Mouse (Mus musculus): ENCODE measurements at regions not wholly inside any gene's neighbourhood (a gene's known extent, or its start where the extent isn't known, plus 50 kb on each side); places are given as distances from the start of the nearest gene placed in this dataset.

GRCm38 (mm10) chr1:166735545-166735944 lies 53.9 kb upstream of the Fmo9 start:
- DNase-seq, result no peak
- intact Hi-C loops (cut with DNase I), result loop anchor here (5.0 kb wide), 1 partner anchor 308 kb away; no protein-coding TSS in a partner anchor

- intact Hi-C loops (cut with DNase I), result loop anchor here (1.0 to 5.0 kb wide), 3 partner anchors 297 to 474 kb away; no protein-coding TSS in a partner anchor
- peak; percentile 3 to 8 for DNase-seq
These were observed 56.4 kb upstream of the Fmo9 start for GRCm38 (mm10) chr1:166738029-166738428.

DNA sequence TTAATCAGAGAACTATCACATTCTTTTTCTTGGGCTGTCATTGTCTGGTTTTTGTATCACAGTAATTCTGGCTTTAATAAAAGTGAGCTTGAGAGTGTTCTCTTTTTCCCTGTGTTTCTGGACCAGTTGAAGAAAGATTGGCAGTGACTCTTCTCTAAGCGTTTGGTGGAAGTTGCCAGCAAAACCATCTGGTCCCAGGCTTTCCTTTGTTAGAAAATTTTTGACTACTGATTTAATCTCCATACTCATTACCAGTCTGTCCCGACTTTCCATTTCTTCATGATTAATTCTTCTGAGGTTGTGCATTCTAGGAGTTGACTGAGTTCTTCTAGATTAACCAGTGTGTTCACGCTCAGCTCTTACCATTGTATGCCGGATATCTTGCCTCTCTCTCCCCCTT lies 68.6 kb upstream of the Fmo9 start:
- intact Hi-C loops (cut with DNase I), result no loop called here
- DNase-seq, result no peak

DNA sequence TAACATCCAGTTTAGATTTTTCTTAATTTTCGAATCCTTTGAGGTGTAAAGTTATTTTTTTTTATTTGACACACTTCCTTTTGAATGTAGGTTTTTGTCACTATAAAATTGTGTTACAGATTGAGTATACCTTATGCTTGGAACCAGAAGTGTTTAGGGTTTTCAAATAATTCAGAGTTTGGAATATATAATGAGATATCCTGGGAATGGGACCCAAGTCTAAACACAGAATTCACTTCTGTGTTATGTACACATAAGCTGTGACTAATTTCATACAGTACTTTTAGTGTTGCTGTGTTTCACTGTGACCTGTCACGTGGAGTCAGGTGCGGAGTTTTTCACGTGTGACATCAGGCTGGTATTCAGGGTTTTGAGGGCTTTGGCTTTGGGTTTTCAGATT lies 69.1 kb upstream of the Fmo9 start:
- intact Hi-C loops (cut with DNase I), result no loop called here
- DNase-seq, result no peak

GRCm38 (mm10) chr1:166751436-166751835 lies 69.8 kb upstream of the Fmo9 start:
- intact Hi-C loops (cut with DNase I), result no loop called here
- DNase-seq, result no peak

DNA sequence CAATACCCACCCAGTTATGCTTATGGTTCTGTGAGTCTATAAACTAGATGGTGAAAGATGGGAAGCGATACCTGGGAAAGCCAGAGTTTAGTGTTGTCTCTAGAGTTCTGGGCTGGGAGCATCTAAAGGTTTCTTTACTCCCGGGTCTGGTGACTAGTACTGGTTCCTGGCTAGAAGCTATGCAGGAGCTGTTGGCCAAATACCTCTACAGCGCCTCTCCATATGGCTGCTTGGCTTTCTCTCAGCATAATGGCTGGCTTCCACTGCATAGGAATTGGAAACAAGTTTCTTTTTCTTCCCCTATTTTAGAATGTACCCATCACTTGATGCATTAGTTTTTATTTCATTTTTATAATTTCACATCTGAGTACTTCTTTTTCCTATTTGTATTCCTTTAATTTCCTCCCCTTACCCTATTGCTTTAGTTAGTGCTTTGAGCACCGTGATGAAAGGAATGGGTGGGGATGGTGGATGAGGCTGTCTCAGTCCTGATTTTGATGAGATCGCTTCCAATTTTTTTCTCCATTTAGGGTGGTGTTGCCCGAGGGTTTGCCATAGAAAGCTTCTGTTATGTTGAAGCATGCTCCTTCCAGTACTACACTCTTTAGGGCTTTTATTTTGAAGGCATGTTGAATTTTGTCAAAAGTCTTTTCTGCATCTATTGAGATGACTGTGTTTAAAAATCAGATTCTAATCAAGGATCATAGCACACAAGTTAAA lies 71.5 kb upstream of the Fmo9 start:
- intact Hi-C loops (cut with DNase I), result no loop called here
- no peak for DNase-seq

DNA sequence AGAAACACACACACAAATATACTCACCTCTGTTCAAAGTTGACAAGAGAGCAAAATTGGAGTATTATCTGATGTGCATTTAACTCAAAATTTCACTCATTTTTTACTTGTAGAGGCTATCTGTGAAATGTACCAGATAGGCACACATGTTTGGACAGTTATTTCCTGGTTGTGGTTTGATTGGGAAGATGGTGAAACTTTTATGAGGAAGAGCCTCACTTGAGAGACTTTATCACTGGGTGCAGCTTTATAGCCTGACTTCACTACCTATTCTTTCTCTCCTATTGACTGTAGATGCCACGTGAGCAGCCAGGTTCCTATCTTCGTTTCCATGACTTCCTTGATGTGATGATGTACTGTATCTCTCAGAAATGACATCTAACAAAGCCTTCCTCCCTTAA lies 77.3 kb upstream of the Fmo9 start:
- DNase-seq, result no peak
- intact Hi-C loops (cut with DNase I), result no loop called here

GRCm38 (mm10) chr1:166773114-166773513 lies 91.5 kb upstream of the Fmo9 start:
- intact Hi-C loops (cut with DNase I), result no loop called here
- no peak for DNase-seq

DNA sequence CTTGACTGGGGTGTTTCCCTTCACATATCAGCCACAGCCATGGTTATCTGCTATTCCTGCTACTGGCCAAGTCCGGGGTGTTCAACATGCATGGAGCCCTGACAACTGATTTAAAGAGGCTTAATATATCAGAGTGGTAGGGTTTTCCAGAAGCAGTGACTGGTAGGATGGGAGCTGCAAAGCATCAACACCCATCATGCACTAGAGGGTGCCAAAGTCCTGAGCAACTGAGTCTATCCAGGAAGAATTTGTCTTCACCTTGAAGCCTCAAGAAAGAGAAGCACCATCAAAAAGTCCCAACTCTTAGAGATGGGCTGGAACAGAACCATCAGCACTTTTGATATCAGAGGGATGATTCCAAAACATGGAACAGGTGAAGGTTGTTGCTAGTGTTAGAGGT lies 100.5 kb upstream of the Fmo9 start:
- DNase-seq, result peak; percentile 31 to 34
- intact Hi-C loops (cut with DNase I), result loop anchor here (1.0 to 5.0 kb wide), 4 partner anchors 100 to 430 kb away; partner anchors contain the start of gene Fam78b

DNA sequence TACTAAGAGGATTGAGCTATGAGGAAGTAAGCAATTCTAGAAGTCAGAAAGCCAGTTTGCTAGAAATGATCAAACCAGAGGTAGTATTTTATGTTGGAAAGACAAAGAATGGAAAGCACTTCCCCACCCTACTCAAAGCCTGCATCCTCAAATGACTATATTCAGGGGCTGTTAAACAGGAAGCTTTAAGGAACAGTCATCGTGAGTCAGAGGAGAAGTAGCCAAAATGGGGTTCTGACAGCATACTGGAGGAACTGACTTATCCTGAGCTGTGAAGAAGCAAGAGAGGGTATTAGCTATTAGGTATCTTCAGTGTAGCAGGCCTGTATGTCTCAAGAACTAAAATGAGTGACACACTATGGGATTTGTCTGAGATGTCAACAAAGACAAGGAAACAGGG lies 106.3 kb upstream of the Fmo9 start:
- intact Hi-C loops (cut with DNase I), result no loop called here
- no peak for DNase-seq

DNA sequence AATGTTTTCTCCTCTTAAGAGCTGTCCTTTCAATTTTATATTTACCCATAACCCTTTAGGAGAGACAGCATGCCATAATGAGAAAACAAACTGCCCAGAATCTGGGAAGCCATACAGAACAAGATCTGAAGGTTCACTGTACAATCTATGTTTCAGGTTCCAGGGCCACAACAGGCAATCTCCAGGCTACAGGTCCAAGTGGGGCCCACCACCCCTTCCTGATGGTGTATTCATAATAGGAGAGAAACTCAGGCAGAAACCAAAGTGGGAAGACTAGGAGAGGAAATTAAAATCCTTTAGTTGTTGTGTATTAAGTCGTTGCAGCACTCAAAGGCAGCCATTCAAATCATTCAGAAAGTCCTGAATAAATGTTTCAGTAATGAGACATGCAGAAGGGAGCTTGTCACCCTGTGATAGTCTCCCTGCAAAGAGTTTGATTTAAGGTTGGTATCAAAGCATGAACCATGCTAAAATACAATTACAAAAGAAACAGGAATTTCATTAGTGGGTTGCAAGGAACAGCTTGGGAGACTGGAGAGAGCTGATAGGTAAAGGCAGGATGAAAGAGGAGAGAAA lies 107.3 kb upstream of the Fmo9 start:
- intact Hi-C loops (cut with DNase I), result no loop called here
- DNase-seq, result no peak

DNA sequence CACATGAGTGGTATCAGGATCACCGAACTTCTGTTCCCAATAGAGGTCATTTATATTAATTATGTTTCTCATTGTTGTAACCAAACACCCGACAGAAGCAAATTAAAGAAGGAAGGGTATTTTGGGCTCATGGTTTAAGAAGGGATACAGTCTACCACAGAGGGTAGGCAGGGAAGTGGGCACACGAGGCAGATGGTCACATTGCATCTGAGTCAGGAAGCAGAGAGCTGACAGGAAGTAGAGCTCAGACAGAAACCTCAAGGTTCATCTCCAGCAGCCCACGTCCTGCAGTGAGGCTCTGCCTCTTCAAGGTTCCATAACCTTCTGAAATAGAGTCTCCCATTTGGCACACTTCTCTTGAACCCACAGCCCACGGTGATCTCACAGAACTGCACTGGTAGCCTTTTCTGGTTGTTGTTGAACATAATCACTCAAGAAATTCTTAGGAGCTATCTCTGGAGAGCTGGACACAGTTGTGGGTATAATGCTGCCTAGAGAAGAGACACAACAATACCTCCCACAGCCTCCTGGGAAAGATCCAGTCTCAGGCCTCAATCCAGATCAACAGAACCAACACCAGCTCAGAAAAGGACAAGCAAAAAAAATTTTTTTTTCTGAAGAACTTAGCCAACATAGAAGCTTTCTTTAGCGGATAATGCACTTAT lies 111.5 kb upstream of the Fmo9 start:
- intact Hi-C loops (cut with DNase I), result loop anchor here (5.0 to 10.0 kb wide), 2 partner anchors 34 to 542 kb away; no protein-coding TSS in a partner anchor
- no peak for DNase-seq

- intact Hi-C loops (cut with DNase I), result loop anchor here (5.0 to 10.0 kb wide), 2 partner anchors 34 to 541 kb away; no protein-coding TSS in a partner anchor
- no peak for DNase-seq
These were observed 112.1 kb upstream of the Fmo9 start for GRCm38 (mm10) chr1:166793717-166794081.

DNA sequence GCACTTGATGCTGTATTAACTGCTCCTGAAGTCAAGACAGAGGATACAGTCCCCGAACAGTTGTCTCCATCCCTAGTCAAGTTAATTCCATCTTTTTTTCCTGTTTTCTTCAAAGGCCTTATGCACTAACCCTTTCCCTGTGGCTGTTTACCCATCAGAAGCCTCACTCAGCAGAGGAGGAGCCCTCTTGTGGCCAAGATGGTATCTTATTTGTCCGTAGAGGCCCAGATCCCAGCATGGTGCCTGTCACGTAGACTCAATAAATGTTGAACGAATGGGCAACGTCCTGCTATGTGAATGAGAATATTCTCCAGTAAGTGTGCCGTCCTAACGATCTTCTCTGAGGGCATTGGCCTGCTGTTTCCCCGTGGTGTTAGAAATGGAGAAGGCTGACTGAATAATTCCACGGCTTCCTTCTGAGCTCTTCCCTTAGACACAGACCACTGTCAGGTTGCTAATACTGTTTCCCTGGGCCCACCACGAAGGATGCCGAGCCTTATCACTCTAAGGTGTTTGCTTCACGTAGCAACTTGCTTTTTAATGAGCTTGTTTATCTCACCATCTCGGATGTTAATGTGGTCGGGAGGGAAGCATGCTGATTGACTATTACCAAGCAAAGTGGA lies 113.1 kb upstream of the Fmo9 start:
- DNase-seq, result no peak
- intact Hi-C loops (cut with DNase I), result loop anchor here (5.0 to 10.0 kb wide), 2 partner anchors 33 to 540 kb away; no protein-coding TSS in a partner anchor

DNA sequence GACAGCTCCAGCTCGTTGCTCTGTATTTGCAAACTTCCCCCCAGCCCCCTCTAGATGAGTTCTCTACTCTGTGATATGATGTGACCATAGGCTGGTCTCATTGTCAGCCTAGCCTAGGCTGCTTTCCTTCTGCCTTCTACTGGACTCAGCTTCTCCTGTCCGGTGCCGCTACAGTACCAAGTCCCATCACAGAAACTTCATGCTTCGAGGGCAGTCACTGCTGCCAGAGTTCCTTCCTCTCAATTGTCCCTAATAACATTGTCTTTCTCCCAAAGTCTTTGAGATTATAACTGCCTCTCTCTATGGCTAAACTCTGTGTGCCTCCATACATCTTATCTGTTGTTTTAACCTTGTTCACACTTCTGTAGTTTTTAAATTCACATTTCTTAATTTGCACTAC lies 114.0 kb upstream of the Fmo9 start:
- DNase-seq, result no peak
- intact Hi-C loops (cut with DNase I), result loop anchor here (10.0 kb wide), 1 partner anchor 539 kb away; no protein-coding TSS in a partner anchor

- intact Hi-C loops (cut with DNase I), result loop anchor here (10.0 kb wide), 1 partner anchor 538 kb away; no protein-coding TSS in a partner anchor
- DNase-seq, result no peak
These were observed 114.8 kb upstream of the Fmo9 start for GRCm38 (mm10) chr1:166796362-166796925.

DNA sequence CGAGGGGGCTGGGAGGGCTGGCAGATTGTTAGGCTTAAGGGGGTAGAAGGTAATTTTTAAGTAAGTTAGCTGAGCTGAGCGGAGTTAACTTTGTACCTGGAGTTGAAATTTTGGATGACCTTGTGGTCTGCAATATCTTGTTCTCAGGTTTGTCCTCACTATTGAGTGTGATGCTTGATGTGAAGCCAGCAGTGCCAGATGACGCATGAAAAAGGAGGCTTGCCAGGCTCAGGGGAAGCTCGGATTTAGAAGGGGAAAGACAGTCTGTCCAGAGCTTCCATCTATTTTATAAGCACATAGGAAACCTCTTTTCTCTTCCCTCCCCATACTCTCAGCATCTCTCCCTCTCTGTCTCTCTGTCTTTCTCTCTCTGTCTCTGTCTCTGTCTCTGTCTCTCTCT lies 115.3 kb upstream of the Fmo9 start:
- intact Hi-C loops (cut with DNase I), result loop anchor here (10.0 kb wide), 1 partner anchor 538 kb away; no protein-coding TSS in a partner anchor
- DNase-seq, result no peak

DNA sequence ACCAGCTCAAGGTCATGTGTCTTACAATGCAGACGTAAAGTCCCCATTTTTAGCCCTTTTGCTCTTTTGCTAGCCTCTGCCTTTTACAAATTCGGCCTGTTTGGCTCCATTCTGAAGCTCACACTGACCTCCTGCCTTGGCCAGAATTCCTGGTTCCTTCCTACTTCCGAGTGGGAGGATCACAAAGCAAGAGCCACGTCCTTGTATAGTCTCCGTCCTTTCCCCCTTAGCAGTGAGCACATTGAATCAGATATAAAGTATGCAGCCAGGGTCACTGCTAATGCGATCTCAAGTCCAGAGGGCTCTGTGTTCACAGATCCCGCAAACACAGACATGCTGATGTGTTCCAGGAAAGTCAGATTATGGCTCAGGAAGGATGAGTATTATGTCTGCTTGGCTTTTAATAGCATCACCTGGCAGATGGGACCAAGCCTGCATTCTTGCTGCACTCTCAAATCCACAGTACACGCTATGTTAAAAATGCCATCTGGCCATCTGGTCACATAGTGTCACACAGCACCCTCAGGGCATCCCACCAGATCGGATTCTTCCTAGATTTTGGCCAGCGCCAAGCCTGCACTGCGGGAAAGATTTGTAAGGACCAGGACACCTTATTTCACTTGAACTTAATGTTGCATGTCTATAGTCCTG lies 119.4 kb upstream of the Fmo9 start:
- intact Hi-C loops (cut with DNase I), result no loop called here
- DNase-seq, result no peak

GRCm38 (mm10) chr1:166801929-166802328 lies 120.3 kb upstream of the Fmo9 start:
- no peak for DNase-seq
- intact Hi-C loops (cut with DNase I), result no loop called here

DNA sequence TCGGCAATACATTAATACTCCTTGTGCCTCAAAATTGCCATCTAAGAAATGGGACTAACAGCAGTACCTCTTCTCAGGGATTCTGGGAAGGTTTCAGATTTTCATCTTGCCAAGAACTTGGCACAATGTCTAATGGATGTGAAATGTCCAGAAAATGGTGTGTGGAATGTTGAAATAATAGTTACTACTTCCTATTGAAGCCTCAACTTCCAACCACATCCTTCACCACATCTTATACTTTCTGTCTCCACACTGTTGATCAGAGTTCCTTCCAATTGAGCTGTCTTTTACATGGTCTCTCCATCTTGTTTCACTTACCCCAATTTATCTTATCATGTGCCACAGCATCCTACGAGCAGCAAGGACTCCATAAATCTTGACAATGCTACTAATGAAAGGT lies 122.3 kb upstream of the Fmo9 start:
- intact Hi-C loops (cut with DNase I), result no loop called here
- no peak for DNase-seq
